Mouse (Mus musculus): ENCODE data around the gene Ttc21a. TPM values are rescaled to one million over a fixed set of nuclear protein-coding genes. Genes with fewer than 3 reads are reported as not detected.

Gene Ttc21a
- total RNA-seq (2021), result under 1 TPM; 0.55 TPM
- long read RNA-seq, experiment 1, result 0 reads
- long read RNA-seq, experiment 2, result 0 reads

- intact Hi-C loops (cut with DNase I), result no loop called here
- DNase-seq (ENCODE audit: low spot score in 2 of 2), result peak; percentile 93
Measured at GRCm38 (mm10) chr9:119937005-119937773, at the start of gene Ttc21a, which contains the start of gene Gorasp1. Gene Ttc21a, plus strand, starts transcription at chr9:119937606. Gene Gorasp1, minus strand, starts transcription at chr9:119937565.

- intact Hi-C loops (cut with DNase I), result loop anchor here (10.0 kb wide), 2 partner anchors 94 to 424 kb away; no protein-coding TSS in a partner anchor
- peak in 1 of 2 experiments; percentile 38 for DNase-seq (ENCODE audit: low spot score in 2 of 2)
Measured at GRCm38 (mm10) chr9:119888843-119889246, 48.6 kb upstream of the Ttc21a start.

GRCm38 (mm10) chr9:119889446-119889845 lies 48.0 kb upstream of the Ttc21a start:
- intact Hi-C loops (cut with DNase I), result loop anchor here (10.0 kb wide), 2 partner anchors 95 to 425 kb away; no protein-coding TSS in a partner anchor
- DNase-seq (ENCODE audit: low spot score in 2 of 2), result no peak

GRCm38 (mm10) chr9:119890692-119891091 lies 46.7 kb upstream of the Ttc21a start:
- peak; percentile 54 to 69 for DNase-seq (ENCODE audit: low spot score in 2 of 2)
- intact Hi-C loops (cut with DNase I), result loop anchor here (10.0 kb wide), 1 partner anchor 246 kb away; no protein-coding TSS in a partner anchor

- DNase-seq (ENCODE audit: low spot score in 2 of 2), result no peak
- intact Hi-C loops (cut with DNase I), result loop anchor here (10.0 kb wide), 1 partner anchor 249 kb away; no protein-coding TSS in a partner anchor
Measured at GRCm38 (mm10) chr9:119893881-119894280, 43.5 kb upstream of the Ttc21a start.

GRCm38 (mm10) chr9:119894339-119895009 lies 42.9 kb upstream of the Ttc21a start, which contains the start of gene Wdr48:
Gene Wdr48, plus strand, starts transcription at chr9:119894878.
- peak; percentile 97 to 99 for DNase-seq (ENCODE audit: low spot score in 2 of 2)
- intact Hi-C loops (cut with DNase I), result loop anchor here (10.0 kb wide), 1 partner anchor 250 kb away; no protein-coding TSS in a partner anchor

- intact Hi-C loops (cut with DNase I), result loop anchor here (10.0 kb wide), 1 partner anchor 250 kb away; no protein-coding TSS in a partner anchor
- peak in 1 of 2 experiments; percentile 42 for DNase-seq (ENCODE audit: low spot score in 2 of 2)
Measured at GRCm38 (mm10) chr9:119895040-119895721, 42.2 kb upstream of the Ttc21a start.

- intact Hi-C loops (cut with DNase I), result loop anchor here (10.0 kb wide), 1 partner anchor 255 kb away; no protein-coding TSS in a partner anchor
- no peak for DNase-seq (ENCODE audit: low spot score in 2 of 2)
Measured at GRCm38 (mm10) chr9:119899446-119899845, 38.0 kb upstream of the Ttc21a start.

- DNase-seq (ENCODE audit: low spot score in 2 of 2), result peak; percentile 21 to 40
- intact Hi-C loops (cut with DNase I), result no loop called here
Measured at GRCm38 (mm10) chr9:119902410-119903151, 34.8 kb upstream of the Ttc21a start.

GRCm38 (mm10) chr9:119908708-119909107 lies 28.7 kb upstream of the Ttc21a start:
- no peak for DNase-seq (ENCODE audit: low spot score in 2 of 2)
- intact Hi-C loops (cut with DNase I), result no loop called here

- intact Hi-C loops (cut with DNase I), result no loop called here
- DNase-seq (ENCODE audit: low spot score in 2 of 2), result no peak
Measured at GRCm38 (mm10) chr9:119909931-119910330, 27.5 kb upstream of the Ttc21a start.

- intact Hi-C loops (cut with DNase I), result no loop called here
- no peak for DNase-seq (ENCODE audit: low spot score in 2 of 2)
Measured at GRCm38 (mm10) chr9:119913087-119913838, 24.1 kb upstream of the Ttc21a start.

GRCm38 (mm10) chr9:119919858-119920257 lies 17.5 kb upstream of the Ttc21a start:
- intact Hi-C loops (cut with DNase I), result no loop called here

GRCm38 (mm10) chr9:119923462-119923861 lies 13.9 kb upstream of the Ttc21a start:
- intact Hi-C loops (cut with DNase I), result no loop called here

More at GRCm38 (mm10) chr9:119919858-119920257, 17.5 kb upstream of the Ttc21a start:
- DNase-seq (ENCODE audit: low spot score in 2 of 2), result no peak

GRCm38 (mm10) chr9:119925120-119925657 lies 12.2 kb upstream of the Ttc21a start:
- no peak for DNase-seq (ENCODE audit: low spot score in 2 of 2)
- intact Hi-C loops (cut with DNase I), result no loop called here

More at GRCm38 (mm10) chr9:119923462-119923861, 13.9 kb upstream of the Ttc21a start:
- no peak for DNase-seq (ENCODE audit: low spot score in 2 of 2)

GRCm38 (mm10) chr9:119925729-119926128 lies 11.7 kb upstream of the Ttc21a start:
- DNase-seq (ENCODE audit: low spot score in 2 of 2), result no peak
- intact Hi-C loops (cut with DNase I), result no loop called here

GRCm38 (mm10) chr9:119926497-119926896 lies 10.9 kb upstream of the Ttc21a start:
- DNase-seq (ENCODE audit: low spot score in 2 of 2), result no peak
- intact Hi-C loops (cut with DNase I), result no loop called here

- intact Hi-C loops (cut with DNase I), result no loop called here
- no peak for DNase-seq (ENCODE audit: low spot score in 2 of 2)
Measured at GRCm38 (mm10) chr9:119932358-119932757, 5.0 kb upstream of the Ttc21a start.
